Mouse (Mus musculus): ENCODE results near the gene Mgme1. TPM values are rescaled to one million over a fixed set of nuclear protein-coding genes. Genes with fewer than 3 reads are reported as not detected.

The Mgme1 gene
- 15.7 and 17.0 TPM in 2 replicates for polyA plus RNA-seq (2015; fragmentation: Nextera tagmentation; extraction: Ambion mirVana)

DNA sequence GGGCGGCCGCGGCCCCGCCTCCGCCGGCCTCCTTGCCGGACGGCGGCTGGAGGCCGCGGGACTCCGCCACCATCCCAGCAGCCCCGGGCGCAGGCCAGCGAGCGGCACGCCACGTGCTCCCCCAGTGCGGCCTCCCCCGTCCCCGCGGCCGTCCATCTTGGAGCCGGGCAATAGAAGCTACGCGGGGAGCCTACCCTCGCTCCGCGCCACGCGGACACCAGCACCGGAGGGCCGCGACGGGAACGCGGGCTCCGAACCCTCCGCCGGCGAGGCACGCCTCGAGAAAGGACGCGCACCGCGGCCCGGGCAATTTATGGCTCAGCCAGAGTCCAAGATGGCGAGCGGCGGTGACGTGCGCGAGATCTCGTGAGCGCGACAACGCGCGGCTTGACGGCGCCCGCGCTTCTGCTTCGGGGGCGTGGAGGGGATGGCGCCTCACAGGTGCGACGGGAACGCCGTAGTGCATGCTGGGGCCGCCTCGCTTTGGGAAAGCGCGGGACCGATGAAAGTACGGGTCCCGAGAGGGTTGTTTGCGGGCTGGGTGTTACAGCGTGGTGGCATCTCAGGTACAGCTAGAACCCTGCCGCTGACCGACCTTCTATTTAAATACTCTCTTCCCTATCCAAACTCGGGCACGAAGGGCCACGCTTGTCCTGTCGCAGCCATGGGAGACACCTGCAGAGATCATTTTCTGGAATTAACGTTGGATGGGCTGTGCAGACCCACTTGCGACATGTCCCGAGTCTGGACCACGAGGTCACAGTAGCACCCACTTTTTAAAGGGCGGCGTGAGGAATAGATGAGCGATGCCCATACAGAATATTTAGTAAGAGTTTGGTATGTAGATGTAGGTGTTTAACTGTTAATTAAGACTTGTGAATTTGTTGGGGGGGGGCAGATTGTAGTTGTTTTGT, at the start of gene Mgme1, which contains the start of gene Snx5:
Mgme1 (plus strand) TSS at position 157 of the 914 bp plus-strand sequence.
Snx5 (minus strand) TSS at position 400 of the 914 bp plus-strand sequence.
- peak; percentile 96 for DNase-seq (ENCODE audit: low spot score)

- DNase-seq (ENCODE audit: low spot score) = no peak
These were observed 46.1 kb upstream of the Mgme1 start for GRCm38 (mm10) chr2:144224351-144224750.

DNA sequence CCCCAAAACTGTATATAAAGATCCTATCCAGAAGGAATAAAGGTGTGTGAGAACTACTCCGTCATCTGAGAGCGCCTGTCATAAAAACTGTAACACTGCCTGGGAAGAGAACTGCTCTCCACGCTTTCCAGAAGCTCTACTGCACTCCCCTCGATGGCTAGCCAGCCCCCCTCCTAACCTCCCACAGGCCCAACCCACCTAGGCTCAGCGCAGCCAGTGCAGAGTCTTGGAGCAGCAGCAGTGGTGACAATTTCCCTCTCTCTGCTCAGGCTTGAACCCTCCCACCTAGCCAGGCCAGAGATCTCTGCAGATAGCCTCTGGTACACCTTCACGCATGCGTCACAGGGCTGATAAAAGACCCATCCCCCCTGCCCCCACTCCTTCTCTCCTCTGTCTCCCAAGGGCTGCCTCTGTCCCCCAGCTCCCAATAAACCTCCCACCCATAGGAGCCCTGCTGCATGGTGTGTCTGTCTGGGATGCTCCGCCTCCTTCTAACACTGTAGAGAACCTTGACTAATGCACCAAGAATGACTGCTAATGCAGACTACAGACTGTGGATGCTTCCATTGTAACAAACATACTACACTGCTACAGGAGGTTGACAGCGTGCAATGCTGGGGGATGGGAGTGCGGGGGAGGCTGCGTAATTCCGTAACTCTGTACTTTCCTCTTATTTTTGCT, 43.4 kb upstream of the Mgme1 start:
- no peak for DNase-seq (ENCODE audit: low spot score)

DNA sequence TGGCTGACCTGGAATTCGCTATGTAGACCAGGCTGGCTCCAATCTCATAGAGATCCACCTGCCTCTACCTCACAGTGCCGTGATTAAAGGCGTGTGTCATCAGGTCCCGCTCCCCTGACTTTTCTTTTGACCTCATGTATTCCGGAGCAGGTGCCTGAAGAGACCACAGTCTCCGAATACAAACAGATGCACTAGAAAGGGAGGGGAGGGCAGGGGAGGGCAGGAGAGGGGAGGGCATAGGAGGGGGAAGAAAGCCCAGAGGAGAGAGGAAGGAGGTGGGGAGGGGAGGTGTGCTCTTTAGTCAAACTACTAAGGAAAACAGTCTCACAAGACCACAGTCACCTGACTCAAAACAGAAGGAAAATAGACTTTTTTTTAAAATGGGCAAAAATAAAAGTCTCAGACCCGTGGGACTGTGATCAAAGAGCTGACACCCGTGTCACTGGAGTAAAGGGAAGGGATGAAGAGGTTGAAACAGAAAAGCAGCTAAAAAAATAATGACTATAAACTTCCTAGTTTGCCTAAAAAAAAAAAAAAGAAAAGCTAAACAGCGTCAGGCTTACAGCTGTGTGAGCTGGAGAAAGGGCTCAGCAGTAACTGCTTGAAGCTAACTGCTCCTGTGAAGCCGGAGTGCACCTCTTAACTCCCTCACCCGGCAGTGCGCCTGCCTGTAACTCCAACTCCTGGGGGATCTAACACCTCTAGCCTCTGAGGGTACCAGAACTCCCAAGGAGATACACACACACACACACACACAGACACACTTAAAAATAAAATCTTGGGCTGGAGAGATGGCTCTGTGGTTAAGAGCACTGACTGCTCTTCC, 41.7 kb upstream of the Mgme1 start:
- peak; percentile 84 for DNase-seq (ENCODE audit: low spot score)

DNA sequence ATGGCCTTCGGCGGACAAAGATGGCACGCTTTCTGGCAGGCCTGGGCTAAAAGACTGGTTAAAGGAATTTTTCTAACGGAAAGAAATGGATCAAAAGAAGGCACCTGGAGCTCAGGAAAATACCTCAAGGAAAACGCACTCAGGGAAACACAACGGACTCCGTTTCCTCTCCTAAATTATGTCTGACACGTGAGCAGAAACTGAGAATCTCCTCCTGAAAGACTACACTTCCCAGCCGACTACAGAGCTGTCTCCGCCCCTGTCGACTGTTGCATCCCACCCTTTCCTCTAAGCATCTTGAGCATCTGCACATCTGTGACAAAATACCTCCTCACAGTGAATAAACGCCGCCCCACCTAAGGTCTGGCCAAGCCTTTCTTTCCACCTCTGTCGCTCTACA, 40.8 kb upstream of the Mgme1 start:
- DNase-seq (ENCODE audit: low spot score) = no peak

- DNase-seq (ENCODE audit: low spot score) = no peak
These were observed 40.0 kb upstream of the Mgme1 start for GRCm38 (mm10) chr2:144230498-144230897.

DNA sequence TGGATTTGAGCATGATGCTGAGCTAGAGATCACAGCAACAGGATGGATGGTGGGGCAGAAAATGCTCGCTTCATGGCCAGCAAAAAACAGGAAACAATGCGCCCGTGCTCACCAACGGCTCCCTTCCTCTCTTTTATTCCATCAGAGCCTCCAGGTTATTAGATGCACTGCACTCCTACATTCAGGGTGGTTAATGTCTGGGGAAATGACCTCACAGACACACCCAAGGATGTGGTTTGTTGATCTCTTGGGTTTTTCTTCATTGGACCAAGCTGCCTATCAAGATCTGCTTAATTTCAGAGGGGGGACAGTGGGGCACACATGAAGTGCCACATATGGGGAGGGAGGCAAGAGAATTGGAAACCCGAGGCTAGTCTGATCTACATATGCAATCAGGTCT, 39.3 kb upstream of the Mgme1 start:
- DNase-seq (ENCODE audit: low spot score) = no peak

DNA sequence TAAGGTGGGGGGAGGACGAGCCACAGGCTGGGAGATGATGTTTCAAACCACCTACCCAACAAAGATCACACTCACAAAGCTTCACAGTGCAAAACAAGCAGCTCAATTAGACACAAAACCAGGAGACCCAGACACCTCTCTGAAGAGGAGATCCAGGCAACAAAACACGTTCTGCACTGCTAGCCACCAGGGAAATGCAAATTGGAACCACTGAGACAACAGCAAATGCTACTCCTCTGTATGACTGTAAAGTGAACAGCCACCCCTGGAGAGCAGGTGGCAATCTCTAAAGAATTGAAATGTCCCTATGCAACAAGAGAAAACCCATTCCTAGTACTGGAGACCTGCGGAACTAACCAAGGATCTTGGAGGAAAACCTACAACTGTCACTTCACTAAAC, 36.9 kb upstream of the Mgme1 start:
- no peak for DNase-seq (ENCODE audit: low spot score)

- DNase-seq (ENCODE audit: low spot score) = no peak
These were observed 34.7 kb upstream of the Mgme1 start for GRCm38 (mm10) chr2:144235776-144236175.

DNA sequence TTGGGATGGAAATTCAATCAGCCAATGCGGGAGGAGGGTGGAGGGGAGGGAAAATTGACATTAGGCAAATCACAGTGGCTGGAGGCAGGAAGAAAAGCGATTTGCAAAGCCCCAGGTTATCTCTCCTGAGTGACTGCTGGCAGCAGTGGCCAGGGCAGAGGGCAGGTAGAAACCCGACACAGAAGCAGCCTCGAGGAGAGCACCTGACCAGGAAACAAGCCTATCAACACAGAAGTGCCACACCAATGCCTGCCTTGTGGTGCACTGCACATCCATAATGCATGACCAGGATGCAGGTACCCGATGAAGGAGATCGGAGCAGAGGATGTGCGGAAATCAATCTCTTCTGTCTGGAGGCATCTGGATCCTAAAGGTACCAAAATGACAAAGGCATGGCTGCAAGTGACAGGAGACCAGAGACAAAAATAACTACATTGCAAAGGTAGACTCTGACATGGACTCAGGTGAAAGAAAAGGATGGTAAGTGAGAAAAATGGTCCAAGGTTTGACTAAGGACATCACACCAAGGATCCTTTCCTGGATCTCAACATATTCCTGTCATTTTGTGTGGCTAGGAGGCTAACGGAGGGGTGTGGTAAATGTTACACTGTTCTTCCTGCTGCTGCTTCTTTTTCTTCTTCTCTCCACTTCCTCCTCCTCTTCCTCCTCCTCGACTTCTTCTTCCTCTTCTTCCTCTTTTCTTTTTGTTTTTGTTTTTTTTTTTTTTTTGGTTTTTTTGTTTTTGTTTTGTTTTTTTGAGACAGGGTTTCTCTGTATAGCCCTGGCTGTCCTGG, 33.5 kb upstream of the Mgme1 start:
- no peak for DNase-seq (ENCODE audit: low spot score)

DNA sequence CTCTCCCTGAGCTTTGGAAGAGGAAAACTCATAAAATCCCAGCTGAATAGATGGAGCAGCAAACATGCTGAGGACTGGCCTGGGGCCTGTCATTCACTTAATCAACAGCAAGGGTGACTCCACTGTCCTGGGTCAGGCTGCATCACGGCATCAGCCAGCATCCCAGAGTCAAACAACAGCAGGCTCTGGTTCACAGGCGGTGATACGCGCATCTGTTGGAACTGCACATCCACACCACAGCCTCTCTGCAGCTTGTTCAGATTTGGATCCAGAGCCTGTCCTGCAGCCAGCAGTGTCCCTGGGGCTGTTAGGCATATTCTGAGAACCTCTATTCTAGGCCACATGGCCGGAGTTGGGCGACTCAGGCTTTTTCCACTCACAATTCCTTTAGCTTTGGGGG, 32.1 kb upstream of the Mgme1 start:
- no peak for DNase-seq (ENCODE audit: low spot score)

DNA sequence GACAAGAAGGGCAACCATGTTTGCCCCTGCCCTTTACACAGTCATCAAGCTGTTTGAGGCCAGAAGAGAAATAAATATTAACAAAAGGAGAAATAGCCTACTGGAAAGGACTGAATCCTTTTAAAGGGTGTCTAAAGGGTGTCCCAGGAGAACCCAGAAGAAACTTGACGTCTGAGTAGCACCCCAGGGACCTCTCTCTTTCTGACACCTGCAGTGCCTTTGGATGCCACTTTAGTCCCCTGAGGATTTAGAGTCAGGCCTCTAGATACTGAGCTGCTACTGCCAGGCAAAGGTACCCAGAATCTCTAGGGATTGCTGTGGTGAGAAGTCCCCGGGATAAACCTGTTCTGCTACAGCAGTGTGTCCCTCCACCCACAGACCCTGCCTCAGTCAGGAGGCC, 31.1 kb upstream of the Mgme1 start:
- no peak for DNase-seq (ENCODE audit: low spot score)

DNA sequence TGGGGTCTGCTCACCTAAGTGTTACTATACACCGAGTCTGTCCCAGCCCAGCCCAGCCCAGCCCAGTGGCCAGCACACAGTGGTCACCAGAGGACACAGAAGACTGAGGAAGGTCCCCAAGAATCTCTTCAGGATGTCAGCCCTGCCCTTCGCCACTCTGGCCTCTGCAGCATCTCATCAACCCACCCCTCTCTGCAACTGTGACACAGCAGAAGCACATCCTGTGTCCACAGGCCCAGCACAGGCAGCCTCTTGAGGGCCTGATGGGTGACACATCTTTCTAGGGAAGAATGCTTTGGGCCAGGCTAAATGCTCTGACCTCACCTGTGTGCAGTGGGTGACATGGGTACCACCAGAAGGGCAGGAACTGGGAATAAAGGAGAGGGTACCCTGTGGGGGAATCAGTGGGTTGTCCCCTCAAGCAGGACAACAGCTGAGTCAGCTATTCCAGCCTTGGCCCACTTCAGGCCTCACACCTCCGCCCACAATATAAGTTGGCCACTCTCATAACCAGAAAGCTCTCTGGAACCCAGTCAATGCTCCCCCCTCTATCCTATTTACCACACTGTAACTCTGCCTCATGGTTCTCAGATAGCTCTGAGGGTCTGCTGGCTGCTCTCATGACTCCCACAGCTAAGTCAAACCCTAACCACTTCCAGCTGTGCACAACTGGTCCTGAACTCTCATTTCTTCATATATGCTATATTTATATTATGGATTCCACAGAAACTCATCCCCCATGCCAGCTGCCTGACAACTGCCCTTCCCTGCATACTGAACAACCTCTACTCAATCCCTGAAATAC, 30.2 kb upstream of the Mgme1 start:
- DNase-seq (ENCODE audit: low spot score) = no peak

- DNase-seq (ENCODE audit: low spot score) = no peak
These were observed 25.0 kb upstream of the Mgme1 start for GRCm38 (mm10) chr2:144245464-144245863.

DNA sequence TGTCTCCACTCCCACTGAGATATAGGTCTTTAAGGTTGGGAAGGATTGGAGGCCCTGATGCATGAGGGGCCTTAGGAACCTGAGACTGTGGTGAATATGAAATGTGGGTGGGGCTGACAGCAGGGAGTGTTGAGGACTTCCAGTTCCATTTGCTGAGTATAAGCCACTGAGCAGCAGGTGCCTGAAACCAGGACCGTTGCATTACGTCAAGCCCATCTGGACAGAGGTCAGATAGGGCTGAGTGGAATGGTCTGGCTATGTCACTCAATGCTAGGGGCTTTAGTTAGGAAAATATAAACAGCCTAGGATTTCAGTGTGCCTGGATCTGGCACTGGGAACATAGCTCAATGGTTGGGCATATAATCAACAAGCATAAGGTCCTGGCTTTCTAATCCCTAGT, 24.2 kb upstream of the Mgme1 start:
- no peak for DNase-seq (ENCODE audit: low spot score)

DNA sequence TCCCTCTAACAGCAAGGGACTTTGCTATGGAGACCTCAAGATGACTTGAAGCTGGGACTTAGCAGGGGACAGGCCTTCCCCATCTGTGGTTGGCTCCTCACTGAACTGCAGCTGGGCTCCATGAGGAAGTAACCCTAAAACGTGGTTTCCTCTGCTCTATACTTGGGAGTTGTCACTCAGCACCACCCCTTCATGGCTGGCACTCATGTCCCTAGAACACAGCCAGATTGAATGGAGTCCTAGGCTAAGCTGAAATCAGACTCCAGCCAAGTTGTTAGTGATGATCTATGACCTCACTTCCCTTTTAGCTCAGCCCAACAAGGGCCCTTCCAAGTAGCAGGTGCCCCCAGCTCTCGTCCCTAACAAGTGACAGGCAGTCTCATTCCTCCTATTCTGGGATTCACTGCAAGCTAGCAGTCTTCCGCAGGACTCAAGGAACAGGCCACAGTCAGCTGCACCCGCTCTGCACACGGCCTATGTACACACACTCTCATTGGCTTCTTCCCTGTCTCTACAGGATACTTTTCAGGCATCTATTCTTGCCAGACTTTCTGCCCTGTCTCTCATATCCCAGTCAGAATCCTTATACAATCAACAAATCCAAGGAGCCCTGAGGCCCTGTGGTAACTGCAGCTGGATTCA, 23.0 kb upstream of the Mgme1 start:
- no peak for DNase-seq (ENCODE audit: low spot score)

- no peak for DNase-seq (ENCODE audit: low spot score)
These were observed 21.7 kb upstream of the Mgme1 start for GRCm38 (mm10) chr2:144248613-144249376.

GRCm38 (mm10) chr2:144250111-144250510, 20.4 kb upstream of the Mgme1 start:
- DNase-seq (ENCODE audit: low spot score) = no peak

DNA sequence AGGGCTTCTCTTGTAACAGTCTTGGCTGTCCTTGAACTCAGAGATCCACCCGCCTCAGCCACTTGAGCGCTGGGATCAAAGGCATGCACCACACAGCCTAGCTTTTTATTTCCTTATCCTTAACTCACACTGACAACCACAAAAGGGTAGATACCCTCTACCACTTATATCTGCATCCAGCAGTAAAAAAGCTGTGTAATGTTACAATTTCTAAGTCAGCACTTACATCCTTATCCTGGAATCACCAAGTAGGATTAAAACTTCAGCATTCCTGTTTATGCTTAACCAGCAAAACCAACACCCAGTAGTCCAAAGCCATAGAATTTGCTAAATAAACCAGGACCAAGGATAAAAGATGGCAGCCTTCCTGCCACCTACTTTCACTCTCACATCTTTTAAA, 7.6 kb upstream of the Mgme1 start:
- DNase-seq (ENCODE audit: low spot score) = no peak
